Mouse (Mus musculus) liver, embryonic 14.5 days (tissue): Measurements from ENCODE around the gene Adrm1.

Experiments
- CTCF ChIP-seq: IDR thresholded peaks from 2 replicates; pipeline ENCODE4 v1.5.1; 2016; ENCODE audit warnings: antibody characterized with exemption, low read depth, control low read depth
- EP300 ChIP-seq: IDR thresholded peaks from 2 replicates; pipeline ENCODE4 v1.6.1; 2016; ENCODE audit warnings: antibody characterized with exemption, low read depth

DNA sequence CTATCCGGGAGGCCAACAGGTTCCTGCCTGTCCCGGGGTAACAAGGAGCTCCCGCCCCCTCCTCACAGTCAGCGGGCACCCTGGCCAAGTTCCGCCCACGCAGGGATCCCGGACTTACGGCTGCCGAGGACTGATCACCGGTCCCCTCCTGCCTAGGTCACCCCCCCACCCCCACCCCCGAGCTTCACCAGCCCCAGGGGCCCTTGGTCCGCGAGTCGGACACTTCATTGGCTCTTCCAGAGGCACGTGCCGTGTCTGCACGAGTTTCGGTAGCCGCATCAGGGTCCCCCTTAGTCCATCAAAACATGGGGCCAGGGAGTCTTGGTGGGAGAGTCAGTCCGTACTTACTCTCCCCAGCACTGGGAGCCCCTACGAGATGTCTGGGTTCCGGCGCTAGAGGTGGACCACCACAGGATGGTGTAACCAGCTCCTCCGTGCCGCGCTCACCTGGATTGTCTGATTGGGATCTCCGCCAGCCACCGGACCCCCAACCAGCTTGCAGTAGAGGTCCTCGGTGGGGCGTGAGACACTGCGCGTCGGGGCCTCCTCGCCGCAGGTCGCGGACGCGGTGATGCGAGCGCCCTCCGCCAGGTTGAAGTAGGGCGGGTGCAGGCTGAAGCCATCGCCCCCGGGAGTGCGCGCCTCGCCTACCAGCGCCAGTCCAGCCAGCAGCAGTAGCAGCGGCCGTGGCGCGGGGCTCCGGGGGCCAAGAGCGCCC lies 53.9 kb downstream of the Adrm1 start:
- TF ChIP-seq CTCF, result no peak
- TF ChIP-seq EP300, result no peak
